Mouse (Mus musculus): ENCODE measurements around the gene Rbfox3.

DNA sequence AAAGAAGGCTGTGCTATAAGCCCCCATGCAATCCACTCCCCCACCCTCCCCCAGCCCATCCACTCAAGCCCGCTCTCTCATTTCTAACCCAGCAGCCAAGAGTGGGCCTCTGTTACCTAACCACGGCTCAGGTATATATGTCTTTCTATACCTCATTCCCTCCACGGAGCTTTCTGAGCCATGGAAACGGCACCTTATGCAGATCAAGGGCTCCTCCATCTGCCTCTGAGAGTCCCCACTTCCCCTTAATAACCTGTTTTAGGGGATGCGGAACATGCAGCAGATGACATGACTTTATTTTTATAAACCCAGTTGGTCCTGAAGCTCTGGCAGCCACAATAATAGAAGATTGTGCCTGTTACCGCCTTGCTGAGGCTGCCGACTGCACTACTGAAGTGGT, 63.4 kb downstream of the Rbfox3 start:
- TF ChIP-seq CTCF (IDR thresholded peaks at IDR 0.05; ENCODE audit: extremely low read depth, insufficient read depth, insufficient read length, insufficient replicate concordance) (no peak), POLR2A (IDR thresholded peaks at IDR 0.05; ENCODE audit: low read depth, low read length) (no peak)
